Mouse (Mus musculus) monocyte, adult 2 months (primary cell): ENCODE measurements around the gene Rpl9-ps1.
A peak's percentile ranks its signal among the peaks of the same experiment; 100 is the strongest.

Source experiments
- DNase-seq, 2 experiments: peaks; one replicate each; pipeline ENCODE4 v3.0.0; 2022; ENCODE audit warnings: low spot score in 2 of 2, low read depth in 1 of 2

Gene Rpl9-ps1

GRCm38 (mm10) chr11:83645521-83645920, at the start of gene Rpl9-ps1:
Rpl9-ps1 (minus strand) TSS chr11:83645621.
- no peak for DNase-seq

- no peak for DNase-seq
Measured at GRCm38 (mm10) chr11:83692008-83692407, 46.6 kb upstream of the Rpl9-ps1 start.

- no peak for DNase-seq
Measured at GRCm38 (mm10) chr11:83689918-83690317, 44.5 kb upstream of the Rpl9-ps1 start.

GRCm38 (mm10) chr11:83675665-83676064, 30.2 kb upstream of the Rpl9-ps1 start:
- DNase-seq: no peak

DNA sequence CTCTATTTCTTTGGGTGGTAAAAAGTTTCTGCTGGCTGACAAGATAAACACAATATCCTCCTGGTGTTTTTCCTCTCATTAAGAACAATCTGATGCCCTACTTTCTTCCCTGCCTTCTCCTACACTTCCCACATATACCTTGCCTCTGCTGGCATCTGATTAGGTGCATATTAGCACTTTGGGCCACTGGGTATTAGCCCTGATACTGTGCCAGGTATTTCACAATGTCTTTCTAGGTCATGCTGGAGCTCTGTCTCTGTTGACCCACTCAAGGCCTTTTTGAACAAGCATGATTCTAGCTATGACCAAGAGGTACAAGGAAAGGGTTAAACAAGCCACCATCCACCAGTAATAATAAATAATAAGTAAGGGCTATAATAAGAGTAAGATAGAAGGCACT, 26.3 kb upstream of the Rpl9-ps1 start:
- no peak for DNase-seq

DNA sequence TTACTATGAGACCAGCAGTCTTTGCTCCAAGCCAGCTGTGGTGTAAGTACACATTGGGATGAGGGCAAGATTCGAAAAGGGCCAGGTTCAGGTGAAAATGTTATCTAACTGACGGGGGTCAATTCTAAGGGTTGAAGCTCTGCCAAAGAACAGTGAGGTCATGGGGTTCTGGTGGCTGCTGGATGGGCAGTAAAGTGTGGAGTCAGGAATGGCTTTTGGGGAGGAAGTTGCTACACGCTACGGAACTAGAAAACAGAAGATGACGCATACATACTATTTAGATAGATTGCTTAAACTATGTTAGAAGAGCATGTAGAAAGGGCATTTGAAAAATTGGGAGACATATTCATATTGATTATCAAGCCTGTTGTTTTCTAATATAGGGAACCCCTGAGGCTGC, 18.1 kb upstream of the Rpl9-ps1 start:
- DNase-seq: no peak

- no peak for DNase-seq
Measured at GRCm38 (mm10) chr11:83662204-83662603, 16.8 kb upstream of the Rpl9-ps1 start, which contains the start of gene Ccl4. Ccl4 (plus strand) TSS chr11:83662584.

- peak in 1 of 2 experiments; percentile 34 for DNase-seq
Measured at GRCm38 (mm10) chr11:83658797-83659196, 13.4 kb upstream of the Rpl9-ps1 start.

GRCm38 (mm10) chr11:83657508-83657907, 12.1 kb upstream of the Rpl9-ps1 start:
- DNase-seq: no peak

GRCm38 (mm10) chr11:83654606-83655005, 9.2 kb upstream of the Rpl9-ps1 start:
- no peak for DNase-seq

- DNase-seq: peak; percentile 57 to 63
Measured at GRCm38 (mm10) chr11:83649305-83649841, 4.0 kb upstream of the Rpl9-ps1 start, which contains the start of gene Ccl3. Ccl3 (minus strand) TSS chr11:83649355.

DNA sequence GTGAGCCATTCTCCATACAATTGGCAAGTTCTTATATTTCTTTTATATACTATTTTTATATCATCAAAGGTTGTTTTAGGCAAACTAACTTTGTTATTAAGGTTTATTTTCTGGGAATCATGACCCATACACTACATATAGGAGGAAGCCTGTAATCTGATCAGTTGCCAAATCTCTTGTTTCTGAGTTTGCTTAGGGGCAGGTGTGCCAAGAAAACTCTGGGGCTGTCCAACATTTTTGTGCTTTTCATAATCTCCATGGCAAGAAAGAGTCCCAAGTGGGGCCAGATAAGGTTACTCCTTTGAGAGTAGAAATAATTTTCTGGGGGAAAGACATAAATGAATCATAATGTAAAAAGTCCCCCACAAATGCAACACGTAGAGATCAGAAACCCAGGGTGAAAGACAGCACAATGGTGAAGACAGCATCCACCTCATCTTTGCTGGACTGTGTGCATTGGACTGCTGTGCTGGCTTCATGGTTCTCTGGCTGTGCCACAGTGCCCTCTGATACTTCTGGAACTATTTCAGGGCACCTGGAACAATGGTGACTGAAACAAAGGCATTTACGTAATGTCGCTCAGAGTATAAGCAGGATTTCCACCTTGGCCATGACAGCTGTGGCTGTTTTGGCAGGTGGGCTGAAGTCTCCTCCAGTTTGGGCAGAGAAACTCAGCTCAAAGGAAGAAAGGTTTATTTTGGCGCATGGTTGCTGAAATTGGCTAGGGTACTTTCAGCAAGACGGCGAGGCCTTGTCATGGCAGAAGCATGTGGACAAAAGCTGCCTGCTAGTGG, 1.1 kb upstream of the Rpl9-ps1 start:
- DNase-seq: no peak

DNA sequence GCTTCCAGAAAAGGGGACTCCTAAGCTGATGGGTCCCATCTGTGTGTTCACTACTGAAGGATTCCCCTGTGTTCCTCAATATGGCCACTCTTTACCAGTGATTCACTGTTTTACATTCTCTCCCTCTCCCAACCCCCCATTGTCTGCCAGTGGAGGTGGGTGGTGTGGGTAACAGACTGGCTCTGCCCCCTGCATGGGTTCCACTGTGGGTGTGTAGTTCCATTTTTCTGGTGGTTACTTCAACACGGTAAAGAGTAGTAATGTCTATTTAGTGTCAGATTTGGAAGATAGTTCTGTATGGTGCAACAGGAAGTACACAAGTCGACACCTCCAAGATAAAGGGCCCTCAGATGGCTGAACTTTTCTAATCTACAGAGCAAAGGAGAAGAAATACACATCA, 4.2 kb downstream of the Rpl9-ps1 start:
- DNase-seq: no peak

- peak; percentile 59 to 64 for DNase-seq
Measured at GRCm38 (mm10) chr11:83640141-83640540, 5.3 kb downstream of the Rpl9-ps1 start.

- peak in 1 of 2 experiments; percentile 40 for DNase-seq
Measured at GRCm38 (mm10) chr11:83639533-83639932, 5.9 kb downstream of the Rpl9-ps1 start.

GRCm38 (mm10) chr11:83638934-83639333, 6.5 kb downstream of the Rpl9-ps1 start:
- DNase-seq: no peak

DNA sequence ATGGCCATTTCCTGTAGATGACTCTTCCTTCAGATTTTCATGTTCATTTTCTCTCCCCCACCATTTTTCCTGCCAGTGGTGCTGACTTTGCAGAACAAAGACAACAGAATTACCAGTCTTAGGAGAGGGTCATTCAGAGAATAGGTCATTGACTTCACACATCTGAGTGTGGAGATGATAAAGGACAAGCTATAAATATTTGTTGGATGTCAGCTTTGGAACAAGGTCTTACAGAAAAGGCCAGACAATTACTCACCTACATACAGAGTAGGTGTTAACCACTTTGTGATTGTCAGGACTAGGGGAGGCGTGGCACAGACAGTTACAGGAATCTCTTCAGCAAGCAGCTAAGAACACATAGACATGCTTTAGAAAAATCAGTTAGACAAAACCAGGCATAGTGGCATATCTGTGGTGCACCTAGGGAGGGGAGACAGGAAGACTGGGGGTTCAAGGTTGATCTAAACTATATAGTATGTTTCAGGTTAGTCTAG, 8.6 kb downstream of the Rpl9-ps1 start:
- no peak for DNase-seq

DNA sequence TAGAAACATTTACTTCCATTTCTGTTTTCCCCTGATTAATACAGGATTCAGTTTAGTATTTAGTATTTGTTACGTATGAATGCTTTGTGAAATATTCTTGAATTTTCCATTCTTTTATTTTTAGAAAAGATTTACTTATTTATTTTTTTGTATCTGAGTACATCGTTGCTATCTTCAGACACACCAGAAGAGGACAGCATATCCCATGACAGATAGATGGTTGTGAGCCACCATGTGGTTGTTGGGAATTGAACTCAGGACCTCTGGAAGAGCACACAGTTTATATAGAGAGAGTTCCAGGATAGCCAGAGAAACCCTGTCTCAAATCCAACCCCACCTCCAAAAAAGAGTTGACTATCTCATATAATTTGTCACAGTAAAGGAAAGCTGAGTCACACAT, 10.5 kb downstream of the Rpl9-ps1 start:
- DNase-seq: no peak

GRCm38 (mm10) chr11:83634425-83634824, 11.0 kb downstream of the Rpl9-ps1 start:
- DNase-seq: no peak

GRCm38 (mm10) chr11:83632744-83633143, 12.7 kb downstream of the Rpl9-ps1 start:
- DNase-seq: no peak

DNA sequence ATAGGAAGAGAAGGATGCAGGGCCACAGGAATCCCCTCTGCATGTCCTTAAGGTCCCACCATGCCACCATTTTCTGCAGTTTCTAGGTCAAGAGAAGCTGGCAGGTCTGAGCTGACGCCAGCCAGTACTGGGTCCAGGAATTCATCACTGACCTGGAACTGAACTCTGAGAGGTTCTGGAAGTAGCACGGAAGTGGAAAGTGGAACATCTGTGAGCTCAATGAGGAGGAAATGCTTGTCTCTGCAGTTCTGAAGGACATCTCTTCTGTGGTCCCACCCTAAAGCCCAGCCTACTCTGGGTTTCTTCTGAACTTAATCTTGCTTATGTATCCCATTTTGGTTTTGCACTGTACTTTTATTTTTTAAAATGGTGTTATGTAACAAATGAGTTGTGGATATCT, 14.4 kb downstream of the Rpl9-ps1 start:
- no peak for DNase-seq

GRCm38 (mm10) chr11:83630630-83631029, 14.8 kb downstream of the Rpl9-ps1 start:
- DNase-seq: no peak
